Mouse (Mus musculus): ENCODE results near the gene Syne2.

- TF ChIP-seq CTCF (IDR thresholded peaks at IDR 0.05; ENCODE audit: extremely low read depth, insufficient read depth, insufficient read length, insufficient replicate concordance) (no peak), POLR2A (IDR thresholded peaks at IDR 0.05; ENCODE audit: low read depth, low read length) (no peak)
These were observed 263.1 kb downstream of the Syne2 start for GRCm38 (mm10) chr12:76080876-76081556.

All from spleen, adult 2 months (tissue).